11 mouse cellular contexts compared by ENCODE assay signal in the genomic region with DNA sequence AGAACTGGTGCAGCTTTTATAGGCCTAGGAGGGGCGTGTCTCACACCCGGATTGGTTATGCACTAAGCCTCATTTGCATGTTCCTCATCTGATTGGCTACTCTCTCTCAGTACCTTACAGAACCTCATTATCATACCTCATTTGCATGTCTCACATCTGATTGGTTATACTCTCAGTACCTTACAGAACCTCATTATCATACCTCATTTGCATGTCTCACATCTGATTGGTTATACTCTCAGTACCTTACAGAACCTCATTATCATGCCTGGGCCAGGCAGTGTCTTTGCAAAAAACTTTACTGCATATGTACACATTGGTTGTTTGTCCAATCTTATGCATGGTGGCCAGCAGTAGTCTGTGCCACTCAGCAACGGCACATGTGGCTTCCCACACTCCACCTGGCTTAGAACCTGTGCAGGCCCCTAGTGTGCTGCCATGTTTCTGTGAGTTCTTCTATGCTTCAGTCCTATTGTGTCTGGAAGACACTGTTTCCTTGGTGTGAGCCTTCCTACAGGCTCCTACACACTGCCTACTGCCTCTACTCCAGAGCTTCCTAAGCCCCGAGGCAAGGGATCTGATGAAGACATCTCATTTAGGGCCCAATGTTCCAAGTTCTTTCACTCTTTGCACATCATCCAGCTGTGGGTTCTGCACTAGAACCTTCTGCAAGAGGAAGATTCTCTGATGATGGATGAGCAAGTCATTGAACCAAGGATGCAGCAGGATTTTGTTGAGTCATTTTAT. TPM values are rescaled to one million over a fixed set of nuclear protein-coding genes. Genes with fewer than 3 reads are reported as not detected.
A peak's percentile ranks its signal among the peaks of the same experiment; 100 is the strongest.
DNase-seq lines count a peak whose midpoint lies in the region; ATAC-seq lines count a peak whose summit lies in the region.
"Not testable (repeated sequence)": the region's sequence is repeated elsewhere in the genome, so short reads cannot be mapped to it uniquely, and the experiment has no call there.
"Had no signal": no experiment of that assay in that cellular context is flagged by ENCODE, and none has a peak within 500 bp of the region (broad histone marks: within the 10 kb centered on the region; RNA-seq: fewer than 3 reads in every experiment).

No protein-coding gene starts in this region.

- H3K36me3 ChIP-seq in embryonic facial prominence, embryonic 15.5 days; heart, embryonic 11.5 days (ENCODE audit: control insufficient read depth, insufficient read depth, low read length); hindbrain, embryonic 13.5 days; kidney, embryonic 14.5 days (ENCODE audit: control insufficient read depth, insufficient read depth, low read length); liver, embryonic 11.5 days (ENCODE audit: control insufficient read depth, insufficient read depth, low read length); lung, embryonic 16.5 days (ENCODE audit: control insufficient read depth, insufficient read depth, low read length); neural tube, embryonic 11.5 days (ENCODE audit: control insufficient read depth, insufficient read depth, low read length): not testable (repeated sequence)

- not testable (repeated sequence) for H3K4me1 ChIP-seq in embryonic facial prominence, embryonic 15.5 days; heart, embryonic 11.5 days (ENCODE audit: control insufficient read depth, insufficient read depth, low read length); hindbrain, embryonic 13.5 days (replicated peaks); kidney, embryonic 14.5 days (ENCODE audit: control insufficient read depth, insufficient read depth, low read length); liver, embryonic 11.5 days (replicated peaks; ENCODE audit: control insufficient read depth, insufficient read depth, low read length); lung, embryonic 16.5 days (replicated peaks; ENCODE audit: control insufficient read depth, insufficient read depth, low read length); neural tube, embryonic 11.5 days (ENCODE audit: control insufficient read depth, insufficient read depth, low read length)

- not testable (repeated sequence) for H3K27me3 ChIP-seq in embryonic facial prominence, embryonic 15.5 days; heart, embryonic 11.5 days (ENCODE audit: control insufficient read depth, insufficient read depth, low read length); hindbrain, embryonic 13.5 days; kidney, embryonic 14.5 days (ENCODE audit: control insufficient read depth, insufficient read depth, low read length); liver, embryonic 11.5 days (replicated peaks; ENCODE audit: control insufficient read depth, insufficient read depth, low read length); lung, embryonic 16.5 days (ENCODE audit: control insufficient read depth, insufficient read depth, low read depth, low read length); neural tube, embryonic 11.5 days (ENCODE audit: control insufficient read depth, insufficient read depth, low read length)

- DNase-seq in liver, embryonic 11.5 days (ENCODE audit: low spot score); neural tube, embryonic 11.5 days (ENCODE audit: low spot score): not testable (repeated sequence)

- ATAC-seq in embryonic facial prominence, embryonic 15.5 days (ENCODE audit: insufficient number of reproducible peaks, low FRiP score, low TSS enrichment, low read depth), result peak; percentile 86
- ATAC-seq in heart, embryonic 11.5 days (replicated peaks; ENCODE audit: insufficient number of reproducible peaks, low FRiP score, low TSS enrichment), result peak; percentile 88
- peak; percentile 89 for ATAC-seq in hindbrain, embryonic 13.5 days (ENCODE audit: low FRiP score)
- ATAC-seq in kidney, embryonic 14.5 days (ENCODE audit: low FRiP score, low TSS enrichment), result 0 out of 2 replicates have a peak, but pooled peaks have one; percentile 57
- ATAC-seq in liver, embryonic 11.5 days (replicated peaks; ENCODE audit: low FRiP score), result peak; percentile 77
- ATAC-seq in lung, embryonic 16.5 days (ENCODE audit: low read depth), result peak; percentile 71
- peak; percentile 85 for ATAC-seq in neural tube, embryonic 11.5 days (ENCODE audit: insufficient read depth, low FRiP score, low TSS enrichment)

- peaks cover 15% of the 10 kb centered on the region for H3K9me3 ChIP-seq in embryonic facial prominence, embryonic 15.5 days (replicated peaks)
- peaks cover 17% of the 10 kb centered on the region for H3K9me3 ChIP-seq in heart, embryonic 11.5 days (replicated peaks; ENCODE audit: control insufficient read depth, low read length)
- peaks cover 24% of the 10 kb centered on the region for H3K9me3 ChIP-seq in hindbrain, embryonic 13.5 days
- H3K9me3 ChIP-seq in kidney, embryonic 14.5 days (ENCODE audit: control insufficient read depth, low read length), result peaks cover 15% of the 10 kb centered on the region
- H3K9me3 ChIP-seq in liver, embryonic 11.5 days (ENCODE audit: control insufficient read depth, low read length); lung, embryonic 16.5 days (ENCODE audit: control insufficient read depth, low read length); neural tube, embryonic 11.5 days (ENCODE audit: control insufficient read depth, low read length): not testable (repeated sequence)

- H3K4me2 ChIP-seq in embryonic facial prominence, embryonic 15.5 days (replicated peaks); heart, embryonic 11.5 days; hindbrain, embryonic 13.5 days; kidney, embryonic 14.5 days (replicated peaks; ENCODE audit: low read depth, low read length); liver, embryonic 11.5 days; lung, embryonic 16.5 days (ENCODE audit: low read depth, low read length); neural tube, embryonic 11.5 days (ENCODE audit: low read depth): not testable (repeated sequence)

- not testable (repeated sequence) for H3K9ac ChIP-seq in embryonic facial prominence, embryonic 15.5 days; heart, embryonic 11.5 days (ENCODE audit: low read depth, low read length); hindbrain, embryonic 13.5 days; kidney, embryonic 14.5 days (ENCODE audit: low read depth, low read length); liver, embryonic 11.5 days (ENCODE audit: low read depth, low read length); lung, embryonic 16.5 days (ENCODE audit: low read length); neural tube, embryonic 11.5 days (ENCODE audit: low read length)

- not testable (repeated sequence) for H3K27ac ChIP-seq in embryonic facial prominence, embryonic 15.5 days (replicated peaks); heart, embryonic 11.5 days (ENCODE audit: low read depth, low read length); hindbrain, embryonic 13.5 days; kidney, embryonic 14.5 days (ENCODE audit: low read depth, low read length); liver, embryonic 11.5 days (ENCODE audit: low read depth, low read length); lung, embryonic 16.5 days (ENCODE audit: low read length); neural tube, embryonic 11.5 days (ENCODE audit: low read depth, low read length)

- 82% methylated on average over 4 of the region's 4 CpGs for WGBS in embryonic facial prominence, embryonic 15.5 days
- 77% methylated on average over 4 of the region's 4 CpGs for WGBS in heart, embryonic 11.5 days (ENCODE audit: insufficient replicate concordance)
- WGBS in hindbrain, embryonic 13.5 days, result 83% methylated on average over 4 of the region's 4 CpGs
- 82% methylated on average over 4 of the region's 4 CpGs for WGBS in kidney, embryonic 14.5 days
- 76% methylated on average over 4 of the region's 4 CpGs for WGBS in liver, embryonic 11.5 days
- 80% methylated on average over 4 of the region's 4 CpGs for WGBS in lung, embryonic 16.5 days
- WGBS in neural tube, embryonic 11.5 days, result 79% methylated on average over 4 of the region's 4 CpGs

- H3K4me3 ChIP-seq in embryonic facial prominence, embryonic 15.5 days (replicated peaks); heart, embryonic 11.5 days (ENCODE audit: low read depth, low read length); hindbrain, embryonic 13.5 days; kidney, embryonic 14.5 days (ENCODE audit: low read length); liver, embryonic 11.5 days (ENCODE audit: low read depth, low read length); lung, embryonic 16.5 days (ENCODE audit: low read length); neural tube, embryonic 11.5 days (ENCODE audit: low read depth, low read length): not testable (repeated sequence)

RNA-seq across cellular contexts. Expression of gene Gm17019, which starts 29.0 kb away (rescaled TPM):
- polyA plus RNA-seq in embryonic facial prominence, embryonic 15.5 days (2015; fragmentation: Nextera tagmentation; extraction: Ambion mirVana), result not detected in 2 replicates
- not detected in 2 replicates for polyA plus RNA-seq in heart, embryonic 11.5 days (2014; fragmentation: Nextera tagmentation; extraction: Ambion mirVana)
- polyA plus RNA-seq in hindbrain, embryonic 13.5 days (2015; fragmentation: Nextera tagmentation; extraction: Ambion mirVana), result not detected in 2 replicates
- not detected in 2 replicates for polyA plus RNA-seq in kidney, embryonic 14.5 days (2014; fragmentation: Nextera tagmentation; extraction: Ambion mirVana)
- polyA plus RNA-seq in liver, embryonic 11.5 days (2014; fragmentation: Nextera tagmentation; extraction: Ambion mirVana), result not detected in 2 replicates
- not detected in 2 replicates for polyA plus RNA-seq in lung, embryonic 16.5 days (2015; fragmentation: Nextera tagmentation; extraction: Ambion mirVana)
- polyA plus RNA-seq in neural tube, embryonic 11.5 days (2014; fragmentation: Nextera tagmentation; extraction: Ambion mirVana), result not detected in 2 replicates
- polyA plus RNA-seq: C2C12; gonadal fat pad, adult 2 months; large intestine, adult 2 months; urinary bladder, adult 2 months had no signal
